Mouse (Mus musculus): ENCODE measurements around the gene Ap5s1. TPM values are rescaled to one million over a fixed set of nuclear protein-coding genes. Genes with fewer than 3 reads are reported as not detected.
"Not testable (repeated sequence)": the region's sequence is repeated elsewhere in the genome, so short reads cannot be mapped to it uniquely, and the experiment has no call there.

Ap5s1 gene
- polyA plus RNA-seq, 2 experiments: 26.7 to 29.5 TPM

DNA sequence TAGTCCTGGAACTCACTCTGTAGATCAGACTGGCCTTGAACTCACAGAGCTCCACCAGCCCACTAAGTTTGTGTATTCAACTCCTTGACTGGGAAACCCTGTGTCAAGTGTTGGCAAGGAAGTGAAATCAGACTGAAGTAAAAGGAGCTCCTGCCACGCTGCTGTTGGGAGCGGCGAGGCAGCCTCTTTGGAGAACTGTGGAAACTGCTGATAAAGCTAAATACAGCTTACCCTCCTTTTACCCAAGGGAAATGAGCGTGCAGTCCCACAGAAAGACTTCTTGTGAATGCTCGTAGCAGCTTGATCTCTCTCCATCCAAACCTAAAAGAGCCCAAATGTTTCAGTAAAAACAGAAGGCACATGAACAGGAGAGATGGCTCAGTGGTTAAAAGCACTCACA is 15.7 kb downstream of the Ap5s1 start:
- Histone ChIP-seq H3K36me3 (ENCODE audit: control insufficient read depth, insufficient read depth, low read length) (no peaks in the 10 kb centered on the region), H3K27ac (replicated peaks; ENCODE audit: low read depth, low read length) (no peak overlapping the region), H3K4me2 (replicated peaks; ENCODE audit: low read depth, low read length, severe bottlenecking) (no peak overlapping the region), H3K4me1 (ENCODE audit: control insufficient read depth, insufficient read depth, low read length) (no peaks in the 10 kb centered on the region), H3K27me3 (ENCODE audit: control insufficient read depth, insufficient read depth, low read length) (no peaks in the 10 kb centered on the region), H3K4me3 (replicated peaks; ENCODE audit: low read length) (no peak overlapping the region), H3K9me3 (ENCODE audit: control insufficient read depth, low read length) (no peaks in the 10 kb centered on the region), H3K9ac (ENCODE audit: low read depth, low read length, severe bottlenecking) (no peak overlapping the region)
- no peak for DNase-seq (ENCODE audit: low spot score)
- ATAC-seq (ENCODE audit: low FRiP score, low read depth): no peak
- WGBS: 61% methylated on average over 5 of the region's 5 CpGs
- no peak for TF ChIP-seq POLR2A (IDR thresholded peaks at IDR 0.05; ENCODE audit: borderline replicate concordance, extremely low read depth, insufficient read depth, insufficient read length)

DNA sequence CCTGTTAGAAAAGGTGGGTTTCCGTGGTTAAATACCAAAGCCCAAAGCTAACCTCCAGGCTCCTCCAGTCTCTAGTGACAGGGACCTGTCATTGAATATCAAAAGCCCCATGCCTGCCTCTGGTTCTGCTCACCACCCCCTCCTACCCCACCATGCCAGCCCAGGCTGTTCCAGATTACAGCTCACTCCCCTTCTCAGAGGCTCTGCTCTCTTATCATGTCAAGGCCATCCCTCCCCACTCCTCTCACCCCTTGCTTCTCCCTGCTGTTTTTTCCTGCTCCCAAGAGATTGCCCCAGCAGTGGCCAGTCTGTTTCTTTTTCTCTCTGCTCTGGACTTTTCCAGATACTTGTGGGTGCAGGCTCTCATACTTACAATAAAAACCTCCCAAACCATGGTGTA is 16.7 kb downstream of the Ap5s1 start:
- Histone ChIP-seq H3K27me3 (ENCODE audit: control insufficient read depth, insufficient read depth, low read length) (no peaks in the 10 kb centered on the region), H3K27ac (replicated peaks; ENCODE audit: low read depth, low read length) (no peak overlapping the region), H3K4me1 (ENCODE audit: control insufficient read depth, insufficient read depth, low read length) (no peaks in the 10 kb centered on the region), H3K4me2 (replicated peaks; ENCODE audit: low read depth, low read length, severe bottlenecking) (no peak overlapping the region), H3K36me3 (ENCODE audit: control insufficient read depth, insufficient read depth, low read length) (no peaks in the 10 kb centered on the region), H3K9ac (ENCODE audit: low read depth, low read length, severe bottlenecking) (no peak overlapping the region), H3K4me3 (replicated peaks; ENCODE audit: low read length) (no peak overlapping the region), H3K9me3 (ENCODE audit: control insufficient read depth, low read length) (no peaks in the 10 kb centered on the region)
- ATAC-seq (ENCODE audit: low FRiP score, low read depth) (no peak), DNase-seq (ENCODE audit: low spot score) (no peak)
- TF ChIP-seq POLR2A (IDR thresholded peaks at IDR 0.05; ENCODE audit: borderline replicate concordance, extremely low read depth, insufficient read depth, insufficient read length): no peak
- 50% methylated on average over 1 of the region's 1 CpGs for WGBS

DNA sequence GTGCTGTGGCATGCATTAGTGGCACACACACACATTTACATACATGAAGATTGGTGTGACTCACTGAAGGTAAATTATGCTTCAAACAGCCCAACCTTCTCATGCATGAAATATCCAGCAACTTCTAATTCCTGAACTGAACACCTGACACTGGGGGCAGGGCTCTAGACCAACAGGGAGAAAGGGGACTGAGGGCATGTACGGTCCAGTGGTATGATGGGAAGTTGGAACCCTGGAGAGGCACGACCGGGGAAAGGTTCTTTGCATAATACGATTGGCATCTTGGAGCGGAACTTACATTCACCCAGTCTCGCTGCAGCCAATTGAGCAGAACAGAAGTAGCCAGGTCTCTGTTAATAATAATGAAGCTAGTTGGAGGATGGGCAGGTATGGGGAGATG is 18.3 kb downstream of the Ap5s1 start:
- no peak for TF ChIP-seq POLR2A (IDR thresholded peaks at IDR 0.05; ENCODE audit: borderline replicate concordance, extremely low read depth, insufficient read depth, insufficient read length)
- ATAC-seq (ENCODE audit: low FRiP score, low read depth) (no peak), DNase-seq (ENCODE audit: low spot score) (no peak)
- no peaks in the 10 kb centered on the region for H3K27me3 ChIP-seq (ENCODE audit: control insufficient read depth, insufficient read depth, low read length)
- H3K9ac ChIP-seq (ENCODE audit: low read depth, low read length, severe bottlenecking): no peak overlapping the region
- H3K27ac ChIP-seq (replicated peaks; ENCODE audit: low read depth, low read length): no peak overlapping the region
- no peaks in the 10 kb centered on the region for H3K4me1 ChIP-seq (ENCODE audit: control insufficient read depth, insufficient read depth, low read length)
- no peak overlapping the region for H3K4me3 ChIP-seq (replicated peaks; ENCODE audit: low read length)
- WGBS: 86% methylated on average over 6 of the region's 6 CpGs
- no peak overlapping the region for H3K4me2 ChIP-seq (replicated peaks; ENCODE audit: low read depth, low read length, severe bottlenecking)
- H3K9me3 ChIP-seq (ENCODE audit: control insufficient read depth, low read length): no peaks in the 10 kb centered on the region
- no peaks in the 10 kb centered on the region for H3K36me3 ChIP-seq (ENCODE audit: control insufficient read depth, insufficient read depth, low read length)

DNA sequence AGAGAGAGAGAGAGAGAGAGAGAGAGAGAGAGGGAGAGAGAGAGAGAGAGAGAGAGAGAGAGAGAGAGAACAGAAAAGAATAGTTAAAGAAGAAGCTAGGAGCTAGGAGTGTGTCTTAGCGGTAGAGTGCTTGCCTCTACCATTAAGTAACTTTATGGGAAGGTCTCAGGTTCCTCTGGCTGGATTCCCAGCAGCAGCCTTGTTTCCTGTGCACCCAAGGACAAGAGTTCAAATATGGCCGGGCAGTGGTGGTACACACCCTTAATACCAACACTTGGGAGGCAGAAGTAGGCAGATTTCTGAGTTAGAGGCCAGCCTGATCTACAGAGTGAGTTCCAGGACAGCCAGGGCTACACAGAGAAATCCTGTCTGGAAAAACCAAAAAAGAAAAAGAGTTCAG is 19.8 kb downstream of the Ap5s1 start:
- not testable (repeated sequence) for H3K4me3 ChIP-seq (replicated peaks; ENCODE audit: low read length); H3K27me3 ChIP-seq (ENCODE audit: control insufficient read depth, insufficient read depth, low read length); H3K27ac ChIP-seq (replicated peaks; ENCODE audit: low read depth, low read length); H3K9me3 ChIP-seq (ENCODE audit: control insufficient read depth, low read length); ATAC-seq (ENCODE audit: low FRiP score, low read depth); H3K4me2 ChIP-seq (replicated peaks; ENCODE audit: low read depth, low read length, severe bottlenecking); H3K36me3 ChIP-seq (ENCODE audit: control insufficient read depth, insufficient read depth, low read length); DNase-seq (ENCODE audit: low spot score); H3K4me1 ChIP-seq (ENCODE audit: control insufficient read depth, insufficient read depth, low read length); H3K9ac ChIP-seq (ENCODE audit: low read depth, low read length, severe bottlenecking)
- 58% methylated on average over 2 of the region's 2 CpGs for WGBS

DNA sequence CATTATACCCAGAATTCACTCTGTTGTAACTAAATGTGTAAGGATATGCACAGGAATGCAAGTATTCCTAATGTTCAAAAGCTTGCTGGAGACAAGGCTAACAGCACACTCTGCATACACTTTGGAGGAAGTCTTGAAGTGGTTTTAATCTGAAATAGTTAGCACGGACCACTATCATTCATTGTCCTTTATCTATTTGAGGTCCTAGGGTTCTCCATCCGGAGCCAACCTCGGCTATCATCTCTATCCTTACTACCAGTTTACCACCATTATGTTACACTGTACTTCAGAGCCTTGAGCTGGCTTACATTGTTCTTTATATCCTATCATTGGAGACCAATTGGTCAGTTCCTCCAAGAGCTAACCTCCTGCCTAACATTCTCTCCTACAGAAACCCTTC is 20.4 kb downstream of the Ap5s1 start:
- ATAC-seq (ENCODE audit: low FRiP score, low read depth) (no peak), DNase-seq (ENCODE audit: low spot score) (no peak)
- Histone ChIP-seq H3K36me3 (ENCODE audit: control insufficient read depth, insufficient read depth, low read length) (no peaks in the 10 kb centered on the region), H3K27ac (replicated peaks; ENCODE audit: low read depth, low read length) (no peak overlapping the region), H3K9me3 (ENCODE audit: control insufficient read depth, low read length) (no peaks in the 10 kb centered on the region), H3K4me3 (replicated peaks; ENCODE audit: low read length) (no peak overlapping the region), H3K27me3 (ENCODE audit: control insufficient read depth, insufficient read depth, low read length) (no peaks in the 10 kb centered on the region), H3K4me2 (replicated peaks; ENCODE audit: low read depth, low read length, severe bottlenecking) (no peak overlapping the region), H3K9ac (ENCODE audit: low read depth, low read length, severe bottlenecking) (no peak overlapping the region), H3K4me1 (ENCODE audit: control insufficient read depth, insufficient read depth, low read length) (no peaks in the 10 kb centered on the region)
- TF ChIP-seq POLR2A (IDR thresholded peaks at IDR 0.05; ENCODE audit: borderline replicate concordance, extremely low read depth, insufficient read depth, insufficient read length): no peak
- WGBS: 90% methylated on average over 3 of the region's 3 CpGs

DNA sequence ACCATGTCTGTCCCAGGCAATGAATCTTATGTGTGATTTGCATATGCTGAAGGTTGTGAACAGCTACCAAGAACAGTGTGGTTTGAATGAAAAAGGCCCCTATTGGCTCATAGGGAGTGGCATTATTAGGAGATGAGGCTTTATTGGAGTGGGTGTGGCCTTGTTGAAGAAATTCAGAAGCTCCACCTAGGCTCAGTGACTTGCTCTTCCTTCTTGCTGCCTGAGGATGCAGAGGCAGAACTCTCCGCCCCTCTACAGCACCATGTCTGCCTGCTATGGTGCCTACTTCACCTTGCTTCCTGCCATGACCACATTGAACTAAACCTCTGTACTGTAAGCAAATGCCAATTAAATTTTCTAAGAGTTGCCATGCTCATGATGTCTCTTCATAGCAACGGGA is 25.7 kb downstream of the Ap5s1 start:
- no peak for ATAC-seq (ENCODE audit: low FRiP score, low read depth)
- Histone ChIP-seq H3K27ac (replicated peaks; ENCODE audit: low read depth, low read length) (no peak overlapping the region), H3K36me3 (ENCODE audit: control insufficient read depth, insufficient read depth, low read length) (peaks cover 4% of the 10 kb centered on the region; the same call in 1 of the 2 replicates), H3K4me2 (replicated peaks; ENCODE audit: low read depth, low read length, severe bottlenecking) (no peak overlapping the region), H3K9me3 (ENCODE audit: control insufficient read depth, low read length) (no peaks in the 10 kb centered on the region), H3K9ac (ENCODE audit: low read depth, low read length, severe bottlenecking) (no peak overlapping the region), H3K4me3 (replicated peaks; ENCODE audit: low read length) (no peak overlapping the region), H3K27me3 (ENCODE audit: control insufficient read depth, insufficient read depth, low read length) (no peaks in the 10 kb centered on the region), H3K4me1 (ENCODE audit: control insufficient read depth, insufficient read depth, low read length) (peaks cover 14% of the 10 kb centered on the region)
- 85% methylated on average over 2 of the region's 2 CpGs for WGBS
- DNase-seq (ENCODE audit: low spot score): no peak
- TF ChIP-seq POLR2A (IDR thresholded peaks at IDR 0.05; ENCODE audit: borderline replicate concordance, extremely low read depth, insufficient read depth, insufficient read length): no peak
